Mouse (Mus musculus) liver, embryonic 12.5 days (tissue): ENCODE results near the gene Pitx3. TPM values are rescaled to one million over a fixed set of nuclear protein-coding genes. Genes with fewer than 3 reads are reported as not detected.
"Not testable (repeated sequence)": the region's sequence is repeated elsewhere in the genome, so short reads cannot be mapped to it uniquely, and the experiment has no call there.

ENCODE experiments used
- ATAC-seq: fragments of 200-750 bp; cut with Nextera tagmentation; 2 replicates; pipeline ENCODE4 v1.8.0; 2017; ENCODE audit warnings: moderate number of reproducible peaks, mild to moderate bottlenecking, moderate library complexity
- H3K27ac ChIP-seq: fragments of 300-500 bp; sonication (generic); 2 replicates; pipeline ENCODE4 v1.5.1; 2016; ENCODE audit warnings: mild to moderate bottlenecking
- H3K27me3 ChIP-seq: fragments of 300-500 bp; sonication (generic); replicated peaks from 2 replicates; pipeline ENCODE4 v1.6.1; 2016; ENCODE audit warnings: mild to moderate bottlenecking, moderate library complexity
- H3K36me3 ChIP-seq: fragments of 300-500 bp; sonication (generic); 2 replicates; pipeline ENCODE4 v1.6.1; 2016; ENCODE audit warnings: mild to moderate bottlenecking, moderate library complexity
- H3K4me1 ChIP-seq: fragments of 300-500 bp; sonication (generic); 2 replicates; pipeline ENCODE4 v1.6.1; 2016
- H3K4me2 ChIP-seq: fragments of 300-500 bp; sonication (generic); 2 replicates; pipeline ENCODE4 v1.6.1; 2016; ENCODE audit warnings: mild to moderate bottlenecking, moderate library complexity
- H3K4me3 ChIP-seq: fragments of 300-500 bp; sonication (generic); 2 replicates; pipeline ENCODE4 v1.5.1; 2016; ENCODE audit warnings: mild to moderate bottlenecking, moderate library complexity
- H3K9ac ChIP-seq: fragments of 300-500 bp; sonication (generic); 2 replicates; pipeline ENCODE4 v1.6.1; 2016; ENCODE audit warnings: mild to moderate bottlenecking, moderate library complexity
- H3K9me3 ChIP-seq: fragments of 300-500 bp; sonication (generic); replicated peaks from 2 replicates; pipeline ENCODE4 v1.6.1; 2016; ENCODE audit warnings: mild to moderate bottlenecking, moderate library complexity
- WGBS: fragments of 180-500 bp; shearing (Covaris S2); methylation state at CpG from one replicate; pipeline ENCODE4 v1.1.7; 2016; ENCODE audit not compliant: insufficient replicate concordance; 5-methylcytosine and 5-hydroxymethylcytosine counted together
- polyA plus RNA-seq: library from polyadenylated mRNA; unstranded; fragments of >200 nt; fragmentation: Nextera tagmentation; extraction: Ambion mirVana; gene quantifications from 2 replicates; pipeline ENCODE4 v1.2.1, GENCODE M21; 2016

Pitx3 gene
- polyA plus RNA-seq, result 0.59 and 0.94 TPM in 2 replicates

DNA sequence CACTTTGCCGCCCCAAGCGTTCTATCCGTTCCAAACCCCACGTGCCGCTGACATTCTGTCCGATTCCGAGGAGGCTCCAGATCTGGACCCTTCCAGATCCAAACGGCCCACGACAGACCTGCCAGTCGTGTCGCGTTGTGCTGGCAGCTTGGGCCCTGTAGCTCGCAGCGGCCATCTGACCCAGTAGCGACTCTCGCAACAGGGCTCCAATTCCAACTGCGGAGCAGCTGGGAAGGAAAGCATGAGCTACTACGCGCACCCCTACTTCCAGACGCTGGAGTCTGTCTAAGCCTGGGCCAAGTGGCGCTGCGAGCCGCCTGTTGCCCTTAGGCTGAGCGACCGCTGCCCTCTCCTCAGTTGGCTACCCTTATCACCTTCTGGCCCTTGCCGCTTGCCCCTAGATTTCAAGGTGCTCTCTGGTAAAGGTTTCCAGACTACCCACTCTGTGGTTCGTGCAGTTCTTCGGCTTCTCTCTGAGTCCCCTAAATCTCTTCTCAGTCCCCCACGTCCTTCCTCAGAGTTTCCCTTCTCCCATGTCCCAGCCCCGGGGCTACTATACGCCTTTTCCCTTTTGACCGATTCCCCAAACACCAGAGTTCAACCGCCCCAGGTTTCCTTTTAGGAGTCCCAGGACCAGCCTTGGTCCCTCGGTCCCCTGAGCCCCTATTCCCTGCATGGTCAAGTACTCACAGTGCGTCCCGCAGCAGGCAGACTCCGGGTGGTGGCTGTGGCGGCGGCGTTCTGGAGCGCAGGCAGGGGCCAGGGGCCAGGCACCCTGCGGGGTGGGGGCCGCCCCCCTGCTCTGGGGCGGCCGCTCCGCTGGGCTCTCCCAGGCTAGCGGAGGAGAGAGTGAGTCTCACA lies at the start of gene Pitx3:
TSS of gene Pitx3 (minus strand) at position 816 of the 861 bp plus-strand sequence.
- peaks cover 26% of the 10 kb centered on the region for H3K4me1 ChIP-seq
- WGBS, result 2% methylated on average over 47 of the region's 47 CpGs
- ATAC-seq, result no peak
- peak within 1 kb of the TSS; percentile 58 for H3K4me3 ChIP-seq
- no peak within 1 kb of the TSS for H3K27ac ChIP-seq
- peak within 1 kb of the TSS; percentile 89 for H3K4me2 ChIP-seq
- H3K9ac ChIP-seq, result peak within 1 kb of the TSS; percentile 47
- H3K27me3 ChIP-seq, result peaks cover 84% of the 10 kb centered on the region
- H3K9me3 ChIP-seq, result no peaks in the 10 kb centered on the region
- H3K36me3 ChIP-seq, result no peaks in the 10 kb centered on the region

DNA sequence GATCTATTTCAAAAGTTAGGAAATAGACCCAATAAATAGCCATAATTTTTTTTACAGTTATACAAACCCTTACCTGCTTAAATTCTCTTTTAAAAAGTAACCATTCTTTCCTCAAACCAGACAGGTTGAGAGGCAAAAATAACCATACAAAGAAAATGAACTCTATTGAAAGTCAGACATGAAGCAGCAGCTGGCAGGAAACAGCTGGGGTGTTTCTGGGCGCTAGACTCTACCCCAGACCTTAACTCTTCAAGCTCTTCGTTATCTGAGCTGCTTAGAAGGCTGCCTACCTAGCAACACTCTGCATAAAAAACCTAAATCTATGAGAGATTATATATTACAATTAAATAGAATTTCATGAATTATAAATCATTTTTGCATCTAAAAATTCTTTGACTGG lies 39.1 kb upstream of the Pitx3 start:
- no peak overlapping the region for H3K9ac ChIP-seq
- ATAC-seq, result no peak

DNA sequence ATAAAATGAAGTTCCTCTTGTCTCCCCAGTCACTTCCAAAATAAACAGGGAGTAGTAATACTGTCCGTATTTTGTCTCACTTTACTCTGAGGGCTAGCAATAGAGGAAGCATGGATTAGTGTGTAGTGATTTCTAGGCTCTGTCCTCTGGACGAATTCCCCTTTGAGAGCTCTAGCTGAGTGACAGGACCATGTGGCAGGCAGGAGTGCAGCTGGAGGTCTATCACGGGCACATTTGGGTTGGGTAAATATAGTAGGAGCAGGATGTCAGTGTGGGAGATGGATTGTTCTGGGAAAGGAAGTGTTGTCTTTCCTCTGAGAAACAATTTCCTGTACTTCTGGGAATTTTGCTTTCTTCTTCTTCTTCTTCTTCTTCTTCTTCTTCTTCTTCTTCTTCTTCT lies 38.5 kb upstream of the Pitx3 start:
- H3K4me2 ChIP-seq, result no peak overlapping the region

More for the DNA sequence above, 39.1 kb upstream of the Pitx3 start:
- Histone ChIP-seq H3K4me1 (peaks cover 20% of the 10 kb centered on the region), H3K27me3 (no peaks in the 10 kb centered on the region), H3K27ac (no peak overlapping the region), H3K36me3 (peaks cover 9% of the 10 kb centered on the region), H3K9me3 (no peaks in the 10 kb centered on the region), H3K4me2 (no peak overlapping the region), H3K4me3 (no peak overlapping the region)
- WGBS, result 30% methylated on average over 2 of the region's 2 CpGs

DNA sequence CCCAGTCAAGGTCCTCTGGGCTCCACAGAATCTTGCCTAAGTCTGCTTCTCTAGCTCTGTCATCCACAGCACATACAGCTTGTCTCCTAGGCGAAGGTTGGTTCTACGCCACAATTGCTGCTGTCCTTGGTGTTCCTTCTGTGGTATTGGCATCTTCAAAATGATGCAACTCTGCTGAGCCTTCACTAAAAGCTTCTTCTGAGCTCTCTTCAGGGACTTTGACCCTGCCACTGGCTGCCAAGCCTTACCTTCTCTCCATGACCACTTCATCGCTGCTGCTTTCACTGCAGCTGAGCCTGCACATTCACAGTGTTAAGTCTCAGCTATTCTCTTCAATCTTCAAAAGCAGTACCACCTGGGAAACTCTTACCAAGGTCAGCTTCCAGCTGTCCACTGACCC lies 34.1 kb upstream of the Pitx3 start:
- ATAC-seq, result no peak
- WGBS, result 85% methylated on average over 3 of the region's 3 CpGs

More for the DNA sequence above, 38.5 kb upstream of the Pitx3 start:
- no peak overlapping the region for H3K9ac ChIP-seq
- no peak overlapping the region for H3K4me3 ChIP-seq
- peaks cover 16% of the 10 kb centered on the region for H3K4me1 ChIP-seq
- ATAC-seq, result no peak
- no peak overlapping the region for H3K27ac ChIP-seq
- 23% methylated on average over 3 of the region's 3 CpGs for WGBS
- peaks cover 9% of the 10 kb centered on the region for H3K36me3 ChIP-seq
- H3K27me3 ChIP-seq, result no peaks in the 10 kb centered on the region
- H3K9me3 ChIP-seq, result no peaks in the 10 kb centered on the region

DNA sequence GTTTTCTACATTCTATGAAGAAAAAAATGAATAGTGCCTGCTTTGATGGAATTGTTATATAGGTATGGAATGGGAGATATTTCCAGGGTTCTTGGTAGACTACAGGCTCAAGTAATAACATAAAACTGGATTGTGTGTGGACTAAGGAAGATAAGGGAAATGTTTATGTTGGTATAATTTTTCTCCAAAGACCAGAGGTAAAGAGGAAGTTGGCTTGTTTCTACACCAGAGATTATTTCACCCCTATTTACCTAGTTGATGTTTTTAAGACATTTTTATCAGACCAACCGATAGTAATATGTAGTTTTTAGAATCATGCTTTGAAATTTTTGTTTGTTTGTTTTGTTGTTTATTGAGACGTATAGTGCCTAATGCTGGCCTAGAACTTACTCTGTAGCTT lies 32.1 kb upstream of the Pitx3 start:
- no peak overlapping the region for H3K4me2 ChIP-seq
- 85% methylated on average over 2 of the region's 2 CpGs for WGBS
- H3K4me1 ChIP-seq, result no peaks in the 10 kb centered on the region
- H3K9me3 ChIP-seq, result no peaks in the 10 kb centered on the region
- ATAC-seq, result no peak
- peaks cover 9% of the 10 kb centered on the region for H3K36me3 ChIP-seq
- no peak overlapping the region for H3K27ac ChIP-seq
- no peak overlapping the region for H3K9ac ChIP-seq
- no peak overlapping the region for H3K4me3 ChIP-seq
- H3K27me3 ChIP-seq, result no peaks in the 10 kb centered on the region

More for the DNA sequence above, 34.1 kb upstream of the Pitx3 start:
- H3K4me2 ChIP-seq, result no peak overlapping the region
- H3K4me3 ChIP-seq, result no peak overlapping the region
- peaks cover 7% of the 10 kb centered on the region; the same call in 1 of the 2 replicates for H3K4me1 ChIP-seq
- no peak overlapping the region for H3K27ac ChIP-seq
- H3K27me3 ChIP-seq, result no peaks in the 10 kb centered on the region
- H3K9ac ChIP-seq, result no peak overlapping the region
- no peaks in the 10 kb centered on the region for H3K9me3 ChIP-seq
- peaks cover 9% of the 10 kb centered on the region for H3K36me3 ChIP-seq

DNA sequence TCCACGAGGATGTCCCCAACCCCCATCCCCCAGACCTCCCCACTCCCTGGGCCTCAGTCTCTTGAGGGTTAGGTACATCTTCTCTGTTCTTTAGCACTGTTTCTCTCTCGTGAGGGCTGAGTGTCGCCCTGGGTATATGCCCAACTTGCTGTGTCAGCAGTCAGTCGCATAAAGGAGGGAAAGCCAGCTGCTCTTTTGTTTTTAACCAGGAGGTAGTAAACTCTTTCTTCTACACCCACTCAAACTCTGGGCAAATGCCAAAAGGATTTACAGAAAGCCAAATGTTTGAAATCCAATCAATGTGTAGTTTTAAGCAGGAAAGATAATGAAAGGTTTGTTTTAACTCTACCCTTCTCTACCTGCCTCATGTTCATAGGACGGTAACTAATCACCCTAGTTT lies 28.9 kb upstream of the Pitx3 start:
- Histone ChIP-seq H3K27me3 (no peaks in the 10 kb centered on the region), H3K4me3 (no peak overlapping the region), H3K9ac (no peak overlapping the region), H3K4me1 (no peaks in the 10 kb centered on the region), H3K4me2 (no peak overlapping the region), H3K36me3 (peaks cover 5% of the 10 kb centered on the region), H3K9me3 (no peaks in the 10 kb centered on the region), H3K27ac (no peak overlapping the region)
- no peak for ATAC-seq
- 67% methylated on average over 5 of the region's 5 CpGs for WGBS

DNA sequence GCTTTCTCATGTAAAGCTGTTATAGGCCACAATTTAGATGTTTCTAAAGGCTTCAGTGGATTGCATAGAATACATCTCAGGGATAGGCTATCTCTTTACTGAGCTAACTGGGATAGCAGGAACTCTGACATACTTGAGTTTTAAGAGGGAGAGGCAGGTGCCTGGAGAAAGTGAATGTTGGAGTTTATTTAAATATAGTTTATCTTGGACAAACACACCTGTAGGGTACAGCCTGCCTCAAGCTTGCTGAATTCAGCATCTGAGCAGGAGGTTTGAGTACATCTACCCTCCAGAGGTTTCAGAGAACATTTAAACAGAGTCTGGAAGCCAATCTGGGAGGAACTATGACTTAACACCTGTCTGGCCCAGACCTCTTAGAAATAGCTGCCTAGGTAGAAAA lies 27.0 kb upstream of the Pitx3 start:
- H3K9ac ChIP-seq, result no peak overlapping the region
- ATAC-seq, result no peak
- H3K27me3 ChIP-seq, result no peaks in the 10 kb centered on the region
- H3K4me3 ChIP-seq, result no peak overlapping the region
- H3K4me2 ChIP-seq, result no peak overlapping the region
- H3K9me3 ChIP-seq, result no peaks in the 10 kb centered on the region
- H3K27ac ChIP-seq, result no peak overlapping the region
- no peaks in the 10 kb centered on the region for H3K4me1 ChIP-seq
- H3K36me3 ChIP-seq, result peaks cover 22% of the 10 kb centered on the region

DNA sequence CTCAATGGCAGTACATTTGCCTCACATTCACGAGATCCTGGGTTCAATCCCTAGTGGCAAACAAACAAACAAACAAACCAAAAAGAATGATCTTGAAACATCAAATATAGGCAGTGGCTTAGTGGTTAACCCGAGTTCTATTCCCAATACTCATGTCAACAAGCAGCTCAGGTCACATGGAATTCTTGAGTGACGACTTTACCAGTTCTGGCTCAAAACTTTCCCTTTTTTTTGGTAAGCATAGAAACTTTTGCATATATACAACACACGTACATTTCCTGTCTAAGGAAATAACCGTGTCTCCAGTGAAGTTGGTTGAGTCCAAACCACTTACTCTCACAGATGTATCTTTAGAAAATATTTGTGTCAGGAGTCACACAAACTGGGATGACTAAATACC lies 24.4 kb upstream of the Pitx3 start:
- 68% methylated on average over 5 of the region's 5 CpGs for WGBS
- Histone ChIP-seq H3K36me3 (peaks cover 22% of the 10 kb centered on the region), H3K9me3 (no peaks in the 10 kb centered on the region), H3K9ac (no peak overlapping the region), H3K4me3 (no peak overlapping the region), H3K4me2 (no peak overlapping the region), H3K4me1 (no peaks in the 10 kb centered on the region), H3K27me3 (no peaks in the 10 kb centered on the region), H3K27ac (no peak overlapping the region)
- no peak for ATAC-seq

DNA sequence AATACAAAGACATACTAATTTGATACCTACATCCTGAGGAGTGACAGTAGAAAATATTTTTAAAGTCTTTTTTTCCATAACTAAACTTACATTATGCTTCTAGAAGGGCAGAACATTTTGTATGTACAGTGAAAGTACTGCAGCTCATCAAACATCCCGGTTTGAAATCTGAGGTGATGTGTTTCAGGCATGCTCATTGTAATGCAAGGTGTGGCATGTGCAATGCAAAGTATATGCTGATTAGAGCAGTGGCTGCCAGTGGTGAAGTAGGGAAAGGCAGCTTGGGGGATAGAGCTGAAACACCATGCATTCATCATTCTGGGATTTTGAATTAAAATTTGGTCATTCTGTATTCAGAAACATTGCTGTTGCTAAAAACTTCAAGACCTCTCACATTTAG lies 21.8 kb upstream of the Pitx3 start:
- no peak overlapping the region for H3K27ac ChIP-seq
- H3K9me3 ChIP-seq, result no peaks in the 10 kb centered on the region
- no peak overlapping the region for H3K4me3 ChIP-seq
- no peak for ATAC-seq
- no peak overlapping the region for H3K9ac ChIP-seq
- 63% methylated on average over 1 of the region's 1 CpGs for WGBS
- H3K27me3 ChIP-seq, result no peaks in the 10 kb centered on the region
- peaks cover 43% of the 10 kb centered on the region for H3K36me3 ChIP-seq
- no peak overlapping the region for H3K4me2 ChIP-seq
- H3K4me1 ChIP-seq, result no peaks in the 10 kb centered on the region

DNA sequence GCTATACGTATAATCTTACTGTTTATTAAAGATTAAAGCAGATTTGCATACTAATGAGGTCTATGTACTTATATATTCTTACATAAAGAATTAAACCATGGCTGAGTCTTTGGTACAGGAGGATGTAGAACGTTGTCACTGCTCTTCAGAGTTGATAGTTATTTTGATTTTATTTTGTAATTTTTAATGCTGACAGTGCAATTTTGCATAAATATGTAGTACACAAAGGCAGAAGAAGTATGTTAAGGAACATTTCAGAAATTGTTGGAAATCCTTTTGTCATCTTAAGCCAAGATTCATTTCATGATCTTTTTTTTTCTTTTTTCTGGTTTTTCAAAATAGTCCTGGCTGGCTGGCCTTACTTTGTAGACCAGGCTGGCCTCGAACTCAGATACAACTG lies 21.3 kb upstream of the Pitx3 start:
- Histone ChIP-seq H3K36me3 (peaks cover 48% of the 10 kb centered on the region), H3K27ac (no peak overlapping the region), H3K4me3 (no peak overlapping the region), H3K4me1 (no peaks in the 10 kb centered on the region), H3K9ac (no peak overlapping the region), H3K9me3 (no peaks in the 10 kb centered on the region), H3K27me3 (no peaks in the 10 kb centered on the region), H3K4me2 (no peak overlapping the region)
- WGBS, result 83% methylated on average over 3 of the region's 3 CpGs
- no peak for ATAC-seq

DNA sequence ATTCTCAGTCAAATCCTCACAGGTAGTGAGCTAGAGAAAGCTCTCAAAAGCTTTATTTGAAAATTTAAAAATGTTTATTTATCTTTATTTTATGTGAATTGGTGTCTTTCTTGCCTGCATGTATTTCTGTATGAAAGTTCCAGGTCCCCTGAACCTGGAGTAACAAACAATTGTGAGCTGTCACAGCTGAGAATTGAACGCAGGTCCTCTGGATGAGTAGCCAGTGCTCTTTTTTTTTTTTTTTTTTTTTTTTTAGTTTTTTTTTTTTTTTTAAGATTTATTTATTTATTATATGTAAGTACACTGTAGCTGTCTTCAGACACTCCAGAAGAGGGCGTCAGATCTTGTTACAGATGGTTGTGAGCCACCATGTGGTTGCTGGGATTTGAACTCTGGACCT lies 19.0 kb upstream of the Pitx3 start:
- not testable (repeated sequence) for H3K9ac ChIP-seq, H3K4me2 ChIP-seq, H3K27ac ChIP-seq, ATAC-seq, H3K4me1 ChIP-seq, H3K9me3 ChIP-seq, H3K4me3 ChIP-seq, H3K27me3 ChIP-seq
- 91% methylated on average over 1 of the region's 2 CpGs for WGBS
- peaks cover 62% of the 10 kb centered on the region for H3K36me3 ChIP-seq

DNA sequence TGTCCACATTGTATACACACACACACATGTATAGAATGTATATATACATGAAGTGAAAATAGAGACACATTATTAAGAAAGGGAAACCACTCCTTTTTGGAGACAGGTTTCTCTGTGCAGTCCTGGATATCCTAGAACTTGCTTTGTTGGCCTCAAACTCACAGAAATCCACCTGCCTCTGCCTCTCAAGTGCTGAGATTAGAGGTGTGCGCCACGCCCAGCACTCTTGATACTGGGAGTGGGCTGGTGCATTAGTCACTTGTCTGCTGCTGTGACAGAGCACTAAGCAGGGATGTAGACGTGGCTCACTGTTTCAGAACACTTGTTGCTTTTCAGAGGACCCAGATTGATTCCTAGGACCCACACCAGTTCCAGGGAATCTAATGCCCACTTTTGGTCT lies 17.8 kb upstream of the Pitx3 start:
- no peak overlapping the region for H3K4me3 ChIP-seq
- ATAC-seq, result no peak
- no peaks in the 10 kb centered on the region for H3K9me3 ChIP-seq
- no peak overlapping the region for H3K4me2 ChIP-seq
- H3K27me3 ChIP-seq, result no peaks in the 10 kb centered on the region
- H3K4me1 ChIP-seq, result no peaks in the 10 kb centered on the region
- no peak overlapping the region for H3K27ac ChIP-seq
- peaks cover 51% of the 10 kb centered on the region for H3K36me3 ChIP-seq
- 72% methylated on average over 3 of the region's 3 CpGs for WGBS
- H3K9ac ChIP-seq, result no peak overlapping the region
